Mouse (Mus musculus): ENCODE data around the gene Tacr1. TPM values are rescaled to one million over a fixed set of nuclear protein-coding genes. Genes with fewer than 3 reads are reported as not detected.

Tacr1 gene
- polyA plus RNA-seq, 1 experiment from 2014 or later, result 0.03 TPM

GRCm38 (mm10) chr6:82458762-82459389 lies 56.7 kb downstream of the Tacr1 start:
- Histone ChIP-seq H3K4me1 (peaks cover 30% of the 10 kb centered on the region), H3K27ac (no peak overlapping the region), H3K27me3 (ENCODE audit: low read depth, poor library complexity, severe bottlenecking) (peaks cover 46% of the 10 kb centered on the region), H3K4me3 (no peak overlapping the region), H3K9me3 (replicated peaks) (no peaks in the 10 kb centered on the region), H3K36me3 (no peaks in the 10 kb centered on the region)
- DNase-seq (ENCODE audit: low spot score), result no peak
- 84% methylated on average over 15 of the region's 15 CpGs for WGBS

GRCm38 (mm10) chr6:82463171-82463570 lies 61.0 kb downstream of the Tacr1 start:
- no peak overlapping the region for H3K27ac ChIP-seq
- peaks cover 22% of the 10 kb centered on the region for H3K27me3 ChIP-seq (ENCODE audit: low read depth, poor library complexity, severe bottlenecking)
- H3K9me3 ChIP-seq (replicated peaks), result no peaks in the 10 kb centered on the region
- H3K4me1 ChIP-seq, result peaks cover 5% of the 10 kb centered on the region; the same call in 1 of the 2 replicates
- no peak for DNase-seq (ENCODE audit: low spot score)
- no peaks in the 10 kb centered on the region for H3K36me3 ChIP-seq
- WGBS, result 74% methylated on average over 4 of the region's 4 CpGs
- no peak overlapping the region for H3K4me3 ChIP-seq

GRCm38 (mm10) chr6:82474477-82474876 lies 72.3 kb downstream of the Tacr1 start:
- 77% methylated on average over 6 of the region's 6 CpGs for WGBS
- H3K4me1 ChIP-seq, result no peaks in the 10 kb centered on the region
- H3K36me3 ChIP-seq, result no peaks in the 10 kb centered on the region
- no peaks in the 10 kb centered on the region for H3K27me3 ChIP-seq (ENCODE audit: low read depth, poor library complexity, severe bottlenecking)
- H3K27ac ChIP-seq, result no peak overlapping the region
- no peak overlapping the region for H3K4me3 ChIP-seq
- DNase-seq (ENCODE audit: low spot score), result no peak
- H3K9me3 ChIP-seq (replicated peaks), result no peaks in the 10 kb centered on the region

- 86% methylated on average over 1 of the region's 1 CpGs for WGBS
- no peaks in the 10 kb centered on the region for H3K9me3 ChIP-seq (replicated peaks)
- no peaks in the 10 kb centered on the region for H3K27me3 ChIP-seq (ENCODE audit: low read depth, poor library complexity, severe bottlenecking)
- DNase-seq (ENCODE audit: low spot score), result no peak
- no peak overlapping the region for H3K27ac ChIP-seq
- no peak overlapping the region for H3K4me3 ChIP-seq
- no peaks in the 10 kb centered on the region for H3K36me3 ChIP-seq
- no peaks in the 10 kb centered on the region for H3K4me1 ChIP-seq
Observed at GRCm38 (mm10) chr6:82483842-82484241, 81.7 kb downstream of the Tacr1 start.

- H3K27ac ChIP-seq, result no peak overlapping the region
- DNase-seq (ENCODE audit: low spot score), result no peak
- no peaks in the 10 kb centered on the region for H3K4me1 ChIP-seq
- no peaks in the 10 kb centered on the region for H3K36me3 ChIP-seq
- no peaks in the 10 kb centered on the region for H3K27me3 ChIP-seq (ENCODE audit: low read depth, poor library complexity, severe bottlenecking)
- WGBS, result 76% methylated on average over 6 of the region's 6 CpGs
- no peak overlapping the region for H3K4me3 ChIP-seq
- no peaks in the 10 kb centered on the region for H3K9me3 ChIP-seq (replicated peaks)
Observed at GRCm38 (mm10) chr6:82494481-82494880, 92.3 kb downstream of the Tacr1 start.

- no peaks in the 10 kb centered on the region for H3K4me1 ChIP-seq
- DNase-seq (ENCODE audit: low spot score), result no peak
- H3K9me3 ChIP-seq (replicated peaks), result no peaks in the 10 kb centered on the region
- H3K36me3 ChIP-seq, result no peaks in the 10 kb centered on the region
- 69% methylated on average over 7 of the region's 7 CpGs for WGBS
- no peak overlapping the region for H3K27ac ChIP-seq
- H3K4me3 ChIP-seq, result no peak overlapping the region
- H3K27me3 ChIP-seq (ENCODE audit: low read depth, poor library complexity, severe bottlenecking), result no peaks in the 10 kb centered on the region
Observed at GRCm38 (mm10) chr6:82510843-82511416, 108.8 kb downstream of the Tacr1 start.

- 88% methylated on average over 3 of the region's 3 CpGs for WGBS
- H3K9me3 ChIP-seq (replicated peaks), result no peaks in the 10 kb centered on the region
Observed at GRCm38 (mm10) chr6:82519626-82520025, 117.5 kb downstream of the Tacr1 start.

GRCm38 (mm10) chr6:82522567-82522966 lies 120.4 kb downstream of the Tacr1 start:
- Histone ChIP-seq H3K9me3 (replicated peaks) (no peaks in the 10 kb centered on the region), H3K27ac (no peak overlapping the region), H3K4me3 (no peak overlapping the region), H3K27me3 (ENCODE audit: low read depth, poor library complexity, severe bottlenecking) (no peaks in the 10 kb centered on the region), H3K36me3 (no peaks in the 10 kb centered on the region), H3K4me1 (peaks cover 5% of the 10 kb centered on the region; the same call in 1 of the 2 replicates)
- DNase-seq (ENCODE audit: low spot score), result no peak
- 92% methylated on average over 5 of the region's 5 CpGs for WGBS

More at GRCm38 (mm10) chr6:82519626-82520025, 117.5 kb downstream of the Tacr1 start:
- no peak overlapping the region for H3K4me3 ChIP-seq
- H3K4me1 ChIP-seq, result no peaks in the 10 kb centered on the region
- H3K27ac ChIP-seq, result no peak overlapping the region
- H3K27me3 ChIP-seq (ENCODE audit: low read depth, poor library complexity, severe bottlenecking), result no peaks in the 10 kb centered on the region
- DNase-seq (ENCODE audit: low spot score), result no peak
- no peaks in the 10 kb centered on the region for H3K36me3 ChIP-seq

- Histone ChIP-seq H3K36me3 (no peaks in the 10 kb centered on the region), H3K27ac (no peak overlapping the region), H3K4me1 (peaks cover 5% of the 10 kb centered on the region; the same call in 1 of the 2 replicates), H3K27me3 (ENCODE audit: low read depth, poor library complexity, severe bottlenecking) (no peaks in the 10 kb centered on the region), H3K9me3 (replicated peaks) (no peaks in the 10 kb centered on the region), H3K4me3 (no peak overlapping the region)
- DNase-seq (ENCODE audit: low spot score), result no peak
- WGBS, result 57% methylated on average over 3 of the region's 3 CpGs
Observed at GRCm38 (mm10) chr6:82525107-82525867, 123.2 kb downstream of the Tacr1 start.

- Histone ChIP-seq H3K27me3 (ENCODE audit: low read depth, poor library complexity, severe bottlenecking) (no peaks in the 10 kb centered on the region), H3K4me3 (no peak overlapping the region), H3K9me3 (replicated peaks) (no peaks in the 10 kb centered on the region), H3K36me3 (no peaks in the 10 kb centered on the region), H3K27ac (no peak overlapping the region), H3K4me1 (peaks cover 5% of the 10 kb centered on the region; the same call in 1 of the 2 replicates)
- no peak for DNase-seq (ENCODE audit: low spot score)
- 89% methylated on average over 2 of the region's 2 CpGs for WGBS
Observed at GRCm38 (mm10) chr6:82528631-82529030, 126.5 kb downstream of the Tacr1 start.

GRCm38 (mm10) chr6:82536641-82537040 lies 134.5 kb downstream of the Tacr1 start:
- Histone ChIP-seq H3K4me3 (no peak overlapping the region), H3K27ac (no peak overlapping the region), H3K36me3 (no peaks in the 10 kb centered on the region), H3K4me1 (no peaks in the 10 kb centered on the region), H3K27me3 (ENCODE audit: low read depth, poor library complexity, severe bottlenecking) (no peaks in the 10 kb centered on the region), H3K9me3 (replicated peaks) (no peaks in the 10 kb centered on the region)
- WGBS, result 55% methylated on average over 8 of the region's 8 CpGs
- no peak for DNase-seq (ENCODE audit: low spot score)

- Histone ChIP-seq H3K4me3 (no peak overlapping the region), H3K36me3 (no peaks in the 10 kb centered on the region)
- no peak for DNase-seq (ENCODE audit: low spot score)
Observed at GRCm38 (mm10) chr6:82549270-82549669, 147.1 kb downstream of the Tacr1 start.

GRCm38 (mm10) chr6:82575445-82575844 lies 173.3 kb downstream of the Tacr1 start:
- Histone ChIP-seq H3K9me3 (replicated peaks) (no peaks in the 10 kb centered on the region), H3K27ac (no peak overlapping the region), H3K4me1 (no peaks in the 10 kb centered on the region), H3K27me3 (ENCODE audit: low read depth, poor library complexity, severe bottlenecking) (no peaks in the 10 kb centered on the region), H3K36me3 (no peaks in the 10 kb centered on the region), H3K4me3 (no peak overlapping the region)
- 90% methylated on average over 5 of the region's 5 CpGs for WGBS
- DNase-seq (ENCODE audit: low spot score), result no peak

More at GRCm38 (mm10) chr6:82549270-82549669, 147.1 kb downstream of the Tacr1 start:
- 68% methylated on average over 3 of the region's 3 CpGs for WGBS
- Histone ChIP-seq H3K27ac (no peak overlapping the region), H3K27me3 (ENCODE audit: low read depth, poor library complexity, severe bottlenecking) (no peaks in the 10 kb centered on the region), H3K9me3 (replicated peaks) (no peaks in the 10 kb centered on the region), H3K4me1 (no peaks in the 10 kb centered on the region)
